Mouse (Mus musculus) Muller cell, postnatal 12 days (primary cell): ENCODE measurements around the gene Gfap.

ENCODE experiments used
- DNase-seq: peaks from one replicate; pipeline ENCODE4 v3.0.0-alpha.2; 2015; ENCODE audit errors: inconsistent ontology term

The Gfap gene

DNA sequence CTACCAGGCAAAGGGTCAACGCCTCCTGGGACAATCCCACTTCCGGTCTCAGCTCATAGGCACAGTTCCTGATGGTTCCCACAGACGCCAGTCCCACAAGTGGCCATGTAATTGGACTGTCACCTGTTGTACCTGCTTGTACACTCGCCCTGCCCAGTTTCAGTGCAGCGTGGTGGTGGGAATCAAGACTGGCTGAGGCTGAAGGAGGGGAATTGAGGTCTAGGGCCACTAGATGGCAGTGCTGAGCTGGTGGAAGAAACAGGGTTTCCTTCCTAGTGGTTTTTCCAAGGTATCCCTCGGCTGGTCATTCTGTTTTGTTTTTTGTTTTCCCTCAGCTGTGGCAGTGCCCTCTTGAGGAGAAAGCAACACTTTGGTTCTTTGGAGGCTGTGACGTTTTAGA lies at the start of gene Gfap:
Gene Gfap (minus strand): TSS at position 150 of the 400 bp plus-strand sequence.
- peak; percentile 84 for DNase-seq

DNA sequence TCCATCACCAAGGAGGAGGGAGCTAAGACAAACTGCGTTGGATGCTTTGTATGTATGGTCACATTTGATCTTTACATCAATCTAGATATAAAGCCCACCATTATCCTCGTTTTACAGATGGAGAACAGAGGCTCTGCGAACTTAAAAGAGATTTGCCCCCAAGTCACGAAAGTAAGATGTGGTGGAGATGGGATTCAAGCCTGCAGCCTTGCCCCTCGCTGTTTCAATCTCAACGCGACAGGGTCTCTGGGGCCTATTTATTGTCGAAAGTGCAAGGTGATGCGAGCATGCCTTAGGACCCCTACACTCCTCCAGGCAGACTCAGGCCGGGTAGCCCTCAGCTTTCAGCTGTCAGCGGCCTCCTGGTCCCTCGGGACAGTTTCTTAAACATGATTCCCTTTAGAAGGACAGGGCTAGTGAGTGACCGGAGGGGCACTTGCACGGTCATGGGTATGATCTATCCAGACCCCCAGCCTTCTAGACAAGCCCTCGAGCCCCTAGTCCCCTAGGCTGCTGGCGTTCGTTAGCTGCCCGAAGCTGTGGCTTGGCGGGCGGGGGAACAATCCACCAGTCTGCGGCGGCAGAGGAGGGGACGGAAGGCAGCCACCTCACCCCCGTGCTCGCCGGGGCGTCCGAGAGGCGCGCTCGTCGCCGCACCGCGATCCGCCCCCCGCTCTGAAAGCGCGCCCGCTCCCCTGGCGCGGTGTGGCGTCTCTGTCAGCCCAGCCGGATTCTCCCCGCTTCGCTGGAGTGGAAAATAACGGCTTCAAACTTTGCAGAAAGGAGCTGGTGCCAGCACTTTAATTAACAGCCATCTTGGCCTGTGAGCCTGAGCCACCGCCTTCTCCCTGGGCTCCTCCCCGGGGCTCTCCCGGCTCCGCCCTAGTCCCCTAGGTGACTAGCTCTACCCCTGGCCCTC lies 47.6 kb upstream of the Gfap start:
- DNase-seq, result peak; percentile 74

- DNase-seq, result no peak
Measured at GRCm38 (mm10) chr11:102946992-102947343, 46.3 kb upstream of the Gfap start.

DNA sequence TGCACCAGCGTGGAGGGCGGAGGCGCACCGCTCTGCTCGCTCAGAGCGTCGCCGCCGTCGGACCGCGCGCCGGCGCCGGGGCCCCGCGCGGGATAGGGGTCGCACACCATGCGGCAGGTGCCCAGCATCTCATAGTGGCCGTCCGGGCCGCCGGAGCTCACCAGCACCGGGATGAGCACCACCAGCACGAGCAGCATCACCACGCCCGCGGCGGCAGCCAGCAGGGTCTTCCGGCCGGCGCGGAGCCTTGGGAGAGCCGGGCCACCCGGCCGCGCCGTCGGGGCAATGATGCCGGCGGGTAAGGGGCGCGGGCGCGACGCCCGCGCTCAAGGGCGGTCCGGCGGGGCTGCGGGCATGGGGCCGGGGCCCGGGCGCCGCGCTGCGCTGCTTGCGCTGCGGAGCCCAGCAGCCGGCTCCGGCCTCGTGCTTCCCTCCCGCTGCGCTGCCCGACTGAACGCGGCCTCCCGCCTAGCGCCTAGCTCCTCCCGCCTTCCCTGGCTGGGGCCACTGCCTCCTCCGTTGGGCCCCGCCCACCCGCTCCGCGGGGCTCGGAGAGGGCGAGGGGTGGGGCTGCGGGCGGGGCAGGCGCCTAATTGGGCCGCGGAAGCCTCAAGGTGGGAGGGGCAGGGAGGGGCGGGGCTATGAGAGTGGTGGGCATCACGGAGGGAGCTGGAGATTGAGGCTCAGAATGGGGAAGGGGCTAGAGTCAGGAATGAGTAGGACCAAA lies 45.7 kb upstream of the Gfap start, which contains the start of gene C1ql1:
Gene C1ql1 (minus strand): TSS at position 424 of the 727 bp plus-strand sequence.
- peak; percentile 96 for DNase-seq

DNA sequence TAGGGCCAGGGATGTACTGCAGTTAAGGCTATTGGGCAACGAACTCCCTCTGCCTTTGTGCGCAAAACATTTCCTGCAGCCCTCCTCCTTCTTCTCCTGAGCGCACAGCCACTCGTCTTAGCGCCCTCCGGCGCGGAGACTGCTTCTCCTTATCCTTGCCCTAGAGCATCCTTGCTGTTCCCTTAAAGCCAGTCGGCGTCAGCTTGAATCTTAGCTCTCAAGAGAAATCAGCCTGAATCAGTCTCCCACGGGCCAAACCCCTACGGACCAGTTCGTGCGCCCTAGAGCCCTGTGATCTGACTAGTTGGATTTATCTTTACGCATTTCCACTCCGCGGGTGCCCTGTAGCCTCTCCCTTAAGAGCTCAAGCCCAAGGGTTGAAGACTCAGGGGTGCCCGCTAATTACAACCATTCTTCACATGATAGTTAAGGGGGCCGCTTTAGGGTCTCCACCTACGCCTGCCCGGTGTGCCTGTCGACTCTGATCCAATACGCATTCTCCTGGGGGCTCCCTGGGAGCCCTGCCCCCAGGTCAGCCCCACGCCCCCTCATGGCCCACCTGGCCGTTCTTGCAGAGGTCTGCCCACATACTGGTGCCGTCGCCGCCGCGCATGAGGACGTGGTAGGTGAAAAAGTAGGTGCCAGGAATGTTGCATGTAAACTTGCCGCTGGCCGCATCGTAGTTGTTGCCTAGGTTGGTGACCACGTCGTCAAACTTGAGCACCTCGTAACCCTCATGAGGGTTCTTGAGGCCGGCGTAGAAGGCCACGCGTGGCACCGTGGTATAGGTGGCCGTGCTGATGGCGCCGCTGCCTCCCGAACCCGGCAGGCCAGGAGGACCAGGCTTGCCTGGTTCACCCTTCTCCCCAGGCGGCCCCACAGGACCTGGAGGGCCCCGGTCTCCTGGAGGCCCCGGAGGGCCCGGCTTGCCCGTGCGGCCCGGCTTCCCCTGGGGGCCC lies 44.9 kb upstream of the Gfap start:
- peak; percentile 55 for DNase-seq

DNA sequence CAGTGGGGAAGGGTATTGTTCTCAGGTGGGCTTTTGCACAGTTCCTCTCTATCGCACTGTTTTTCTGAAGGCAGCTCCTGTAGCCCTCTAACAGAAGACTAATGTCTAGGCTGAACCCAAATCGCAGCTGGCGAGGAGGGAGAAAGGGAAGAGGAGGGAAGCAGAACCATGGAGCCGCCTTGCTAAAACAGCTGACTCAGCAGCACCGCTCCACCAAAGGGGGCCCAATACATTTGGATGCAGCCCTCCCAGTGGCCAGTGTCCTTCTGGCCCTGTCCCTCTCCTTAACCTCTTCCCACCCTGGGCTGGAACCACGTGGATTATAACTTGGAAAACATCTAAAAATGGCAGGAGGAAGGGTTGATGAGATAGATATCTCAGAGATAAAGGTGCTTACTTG lies 40.5 kb upstream of the Gfap start:
- no peak for DNase-seq

GRCm38 (mm10) chr11:102939024-102939675 lies 38.4 kb upstream of the Gfap start:
- DNase-seq, result no peak

DNA sequence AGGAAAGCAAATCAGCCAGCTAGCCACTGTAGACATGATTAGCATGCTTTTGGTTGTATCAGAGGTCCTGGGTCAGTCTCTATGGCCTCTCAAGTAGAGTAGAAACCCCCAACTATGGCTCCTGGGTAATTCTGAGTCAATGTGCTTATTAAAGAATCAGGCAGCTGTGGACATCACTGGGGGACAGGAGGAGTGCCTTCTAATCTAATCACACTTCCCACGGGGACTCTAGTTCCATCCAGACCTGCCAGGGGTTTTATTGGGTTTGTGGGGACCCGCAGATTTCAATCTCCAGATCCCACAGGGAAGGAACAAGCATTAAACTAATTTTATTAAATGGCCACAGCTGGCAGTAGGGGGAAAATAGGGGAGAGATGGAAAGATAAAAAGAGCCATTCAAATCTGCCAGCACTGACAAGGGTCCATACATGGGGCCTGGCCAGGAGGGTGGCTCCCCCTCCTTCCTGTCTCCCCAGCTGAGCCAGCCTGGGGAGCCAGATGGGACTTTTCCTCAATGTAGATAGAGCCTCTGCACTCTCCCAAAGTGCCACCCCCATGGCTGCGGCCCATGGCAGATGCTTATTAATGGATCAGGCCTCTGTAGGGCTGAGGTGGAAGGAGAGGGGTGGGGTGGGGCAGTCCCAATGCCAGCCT lies 36.9 kb upstream of the Gfap start:
- no peak for DNase-seq

DNA sequence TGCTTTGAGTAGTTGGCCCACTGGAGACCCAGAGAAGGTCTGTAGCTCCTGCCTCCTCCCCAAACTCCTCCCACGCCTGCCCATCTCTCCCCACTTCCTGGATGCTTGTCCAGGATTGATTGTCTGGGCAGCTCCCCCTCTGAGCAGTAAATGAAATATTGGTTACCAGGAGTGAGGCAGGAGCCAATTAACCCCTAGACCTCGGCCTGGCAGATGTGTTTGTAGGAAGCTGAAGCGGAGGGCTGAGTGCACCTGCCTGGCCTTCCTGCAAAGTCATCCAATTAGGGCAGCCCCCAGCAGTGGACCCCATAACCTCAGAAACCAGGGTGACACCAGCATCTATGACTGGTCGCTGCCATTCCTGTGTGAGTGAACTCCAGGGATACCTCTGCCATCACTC lies 35.6 kb upstream of the Gfap start:
- no peak for DNase-seq

DNA sequence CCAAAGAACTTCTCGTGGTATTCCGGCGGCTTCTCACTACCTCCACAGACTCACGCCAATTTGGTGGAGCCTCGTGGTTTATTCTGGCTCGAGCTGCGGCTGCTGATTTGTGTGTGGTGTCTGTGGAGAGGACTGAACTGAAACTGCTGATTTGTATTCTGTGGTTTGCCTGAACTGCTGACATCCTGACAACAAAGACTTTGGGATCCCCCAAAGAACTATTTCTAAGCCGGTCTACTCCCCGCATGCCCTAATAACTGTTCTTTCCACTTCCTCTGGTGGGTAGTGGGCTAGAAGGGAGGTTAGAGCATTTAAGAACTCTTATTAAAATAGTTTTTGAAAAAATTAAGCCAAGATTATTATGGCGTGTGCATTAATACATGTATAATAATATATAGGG lies 30.0 kb upstream of the Gfap start:
- DNase-seq, result no peak

- no peak for DNase-seq
Measured at GRCm38 (mm10) chr11:102925351-102925717, 24.6 kb upstream of the Gfap start.

GRCm38 (mm10) chr11:102924557-102925350 lies 24.0 kb upstream of the Gfap start, which contains the start of gene Kif18b:
TSS of gene Kif18b (minus strand) at chr11:102925124.
- peak; percentile 98 for DNase-seq

GRCm38 (mm10) chr11:102921491-102921890 lies 20.8 kb upstream of the Gfap start:
- no peak for DNase-seq

DNA sequence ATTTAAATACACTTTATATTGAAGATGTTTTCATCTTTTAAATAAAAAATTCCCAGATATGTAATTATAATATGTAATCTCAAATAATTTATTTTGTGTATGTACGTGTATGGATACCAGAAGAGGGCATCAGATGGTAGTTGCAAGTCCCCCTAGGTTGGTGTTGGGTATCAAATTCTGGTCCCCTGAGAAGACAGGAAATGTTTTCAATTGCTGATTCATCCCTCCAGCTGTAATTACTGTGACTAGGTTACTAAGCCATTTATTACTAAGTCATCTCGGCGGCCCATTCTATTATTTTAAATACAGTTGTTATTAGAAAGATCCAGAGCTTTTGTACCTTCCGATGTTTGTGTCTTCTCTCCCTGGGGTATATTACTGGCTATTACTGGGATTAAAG lies 17.4 kb upstream of the Gfap start:
- no peak for DNase-seq

GRCm38 (mm10) chr11:102915380-102915779 lies 14.7 kb upstream of the Gfap start:
- no peak for DNase-seq

DNA sequence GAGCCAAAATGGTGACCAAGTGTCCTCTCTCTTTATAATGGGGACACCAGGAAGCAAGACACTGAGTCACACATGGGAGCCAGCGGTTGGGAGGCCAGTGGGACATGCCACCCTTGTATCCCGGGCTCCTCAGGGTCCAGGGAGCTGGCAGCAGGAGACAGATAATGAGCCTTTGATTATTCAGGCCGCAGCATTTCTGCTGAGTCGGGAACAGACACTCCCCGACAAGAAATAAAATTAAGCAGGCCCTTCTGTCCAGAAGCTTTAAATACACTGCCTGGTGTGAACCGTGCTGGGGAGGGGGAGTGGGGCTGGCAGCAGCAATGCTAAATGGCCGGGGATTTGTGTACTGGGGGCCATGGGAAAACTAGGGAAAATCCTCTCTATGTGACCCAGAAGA lies 10.7 kb upstream of the Gfap start:
- peak; percentile 53 for DNase-seq

- DNase-seq, result no peak
Measured at GRCm38 (mm10) chr11:102903654-102904053, 2.9 kb upstream of the Gfap start.

- no peak for DNase-seq
Measured at GRCm38 (mm10) chr11:102902107-102902506, 1.4 kb upstream of the Gfap start.

GRCm38 (mm10) chr11:102901199-102901598 lies 487 bp upstream of the Gfap start:
- no peak for DNase-seq

- peak; percentile 95 for DNase-seq
Measured at GRCm38 (mm10) chr11:102898408-102898807, 2.3 kb downstream of the Gfap start.
